Mouse (Mus musculus) heart, embryonic 11.5 days (tissue): ENCODE results near the gene Gm17409. TPM values are rescaled to one million over a fixed set of nuclear protein-coding genes. Genes with fewer than 3 reads are reported as not detected.

Experiments used
- ATAC-seq: fragments of 200-750 bp; cut with Nextera tagmentation; replicated peaks from 2 replicates; pipeline ENCODE4 v1.8.0; 2017; ENCODE audit warnings: moderate library complexity; ENCODE audit not compliant: insufficient number of reproducible peaks, low FRiP score, low TSS enrichment
- H3K27ac ChIP-seq: fragments of 300-500 bp; sonication (generic); 2 replicates; pipeline ENCODE4 v1.5.1; 2014; ENCODE audit warnings: mild to moderate bottlenecking, low read depth, low read length
- H3K27me3 ChIP-seq: fragments of 300-500 bp; sonication (generic); 2 replicates; pipeline ENCODE4 v1.6.1; 2014; ENCODE audit warnings: mild to moderate bottlenecking, low read length, mixed read lengths; ENCODE audit not compliant: control insufficient read depth, insufficient read depth
- H3K36me3 ChIP-seq: fragments of 300-500 bp; sonication (generic); 2 replicates; pipeline ENCODE4 v1.6.1; 2014; ENCODE audit warnings: mild to moderate bottlenecking, low read length, moderate library complexity, mixed read lengths; ENCODE audit not compliant: control insufficient read depth, insufficient read depth
- H3K4me1 ChIP-seq: fragments of 300-500 bp; sonication (generic); 2 replicates; pipeline ENCODE4 v1.6.1; 2014; ENCODE audit warnings: low read length; ENCODE audit not compliant: control insufficient read depth, insufficient read depth
- H3K4me2 ChIP-seq: fragments of 300-500 bp; sonication (generic); 2 replicates; pipeline ENCODE4 v1.6.1; 2014; ENCODE audit warnings: mild to moderate bottlenecking, moderate library complexity
- H3K4me3 ChIP-seq: fragments of 300-500 bp; sonication (generic); 2 replicates; pipeline ENCODE4 v1.5.1; 2014; ENCODE audit warnings: low read depth, low read length
- H3K9ac ChIP-seq: fragments of 300-500 bp; sonication (generic); 2 replicates; pipeline ENCODE4 v1.6.1; 2014; ENCODE audit warnings: mild to moderate bottlenecking, low read depth, low read length, moderate library complexity
- H3K9me3 ChIP-seq: fragments of 300-500 bp; sonication (generic); replicated peaks from 2 replicates; pipeline ENCODE4 v1.6.1; 2016; ENCODE audit warnings: low read length; ENCODE audit not compliant: control insufficient read depth
- WGBS: fragments of 180-500 bp; shearing (Covaris S2); extraction: QIAGEN DNeasy Blood & Tissue Kit; methylation state at CpG from one replicate; pipeline ENCODE4 v1.1.7; 2014; ENCODE audit not compliant: insufficient replicate concordance; 5-methylcytosine and 5-hydroxymethylcytosine counted together
- polyA plus RNA-seq: library from polyadenylated mRNA; unstranded; fragments of >200 nt; fragmentation: Nextera tagmentation; extraction: Ambion mirVana; gene quantifications from 2 replicates; pipeline ENCODE4 v1.2.1, GENCODE M21; 2014

Gene Gm17409
- not detected in 2 replicates for polyA plus RNA-seq

GRCm38 (mm10) chr2:58469816-58470215 lies at the start of gene Gm17409:
Gene Gm17409 (plus strand): TSS chr2:58470116.
- ATAC-seq = no peak
- H3K9ac ChIP-seq = no peak within 1 kb of the TSS
- no peak within 1 kb of the TSS for H3K4me2 ChIP-seq
- H3K4me3 ChIP-seq = no peak within 1 kb of the TSS
- no peaks in the 10 kb centered on the region for H3K27me3 ChIP-seq
- no peaks in the 10 kb centered on the region for H3K4me1 ChIP-seq
- H3K36me3 ChIP-seq = peaks cover 29% of the 10 kb centered on the region
- H3K9me3 ChIP-seq = no peaks in the 10 kb centered on the region
- WGBS = 83% methylated on average over 7 of the region's 7 CpGs
- H3K27ac ChIP-seq = no peak within 1 kb of the TSS

DNA sequence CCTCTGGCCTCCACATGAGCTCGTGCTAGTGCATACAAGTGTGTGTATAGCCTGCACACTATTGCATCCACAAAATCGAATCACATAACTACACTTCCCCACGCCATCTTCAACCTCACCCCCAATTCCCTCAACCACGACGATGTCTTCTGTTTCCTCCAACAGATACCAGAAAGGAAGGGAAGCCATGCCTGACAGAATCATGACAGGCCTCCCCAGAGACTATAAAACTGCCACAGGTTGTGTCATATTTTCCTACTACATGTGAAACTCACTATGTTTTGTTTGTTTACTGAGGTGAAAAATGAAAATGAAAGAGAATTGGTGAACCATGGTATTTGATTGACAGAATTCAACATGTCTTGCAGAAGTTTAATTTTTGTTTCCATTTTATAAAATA lies 46.6 kb upstream of the Gm17409 start:
- Histone ChIP-seq H3K27me3 (no peaks in the 10 kb centered on the region), H3K4me2 (no peak overlapping the region), H3K9me3 (no peaks in the 10 kb centered on the region), H3K4me1 (no peaks in the 10 kb centered on the region), H3K9ac (no peak overlapping the region), H3K36me3 (no peaks in the 10 kb centered on the region), H3K4me3 (no peak overlapping the region), H3K27ac (no peak overlapping the region)
- WGBS = 62% methylated on average over 5 of the region's 5 CpGs
- ATAC-seq = no peak

GRCm38 (mm10) chr2:58425436-58426004 lies 44.4 kb upstream of the Gm17409 start:
- ATAC-seq = no peak
- no peak overlapping the region for H3K4me2 ChIP-seq
- H3K36me3 ChIP-seq = no peaks in the 10 kb centered on the region
- no peak overlapping the region for H3K27ac ChIP-seq
- 95% methylated on average over 13 of the region's 13 CpGs for WGBS
- H3K9ac ChIP-seq = no peak overlapping the region
- no peaks in the 10 kb centered on the region for H3K27me3 ChIP-seq
- no peaks in the 10 kb centered on the region for H3K9me3 ChIP-seq
- H3K4me1 ChIP-seq = no peaks in the 10 kb centered on the region
- H3K4me3 ChIP-seq = no peak overlapping the region

DNA sequence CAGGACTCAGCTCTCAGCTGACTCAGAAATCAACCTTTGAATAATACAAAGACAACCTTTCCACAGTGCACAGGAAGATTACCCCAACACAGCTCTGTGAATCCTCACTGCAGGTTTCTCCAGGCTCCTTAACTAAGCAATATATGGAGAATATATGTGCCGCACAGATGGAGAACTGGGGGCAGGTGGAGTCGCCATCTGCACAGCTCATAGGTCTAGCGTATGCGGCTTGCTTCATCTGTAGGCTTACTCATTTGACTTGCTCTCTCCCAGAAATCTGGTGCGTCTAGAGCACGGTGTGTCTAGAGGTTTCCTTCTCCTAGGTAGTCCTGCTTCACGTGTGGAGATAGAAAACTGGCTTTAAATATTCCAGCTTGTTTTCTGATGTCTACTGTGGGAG lies 37.7 kb upstream of the Gm17409 start:
- 94% methylated on average over 7 of the region's 7 CpGs for WGBS
- Histone ChIP-seq H3K4me1 (no peaks in the 10 kb centered on the region), H3K27ac (no peak overlapping the region), H3K4me3 (no peak overlapping the region), H3K27me3 (no peaks in the 10 kb centered on the region), H3K9me3 (no peaks in the 10 kb centered on the region), H3K4me2 (no peak overlapping the region), H3K36me3 (no peaks in the 10 kb centered on the region), H3K9ac (no peak overlapping the region)
- ATAC-seq = no peak

DNA sequence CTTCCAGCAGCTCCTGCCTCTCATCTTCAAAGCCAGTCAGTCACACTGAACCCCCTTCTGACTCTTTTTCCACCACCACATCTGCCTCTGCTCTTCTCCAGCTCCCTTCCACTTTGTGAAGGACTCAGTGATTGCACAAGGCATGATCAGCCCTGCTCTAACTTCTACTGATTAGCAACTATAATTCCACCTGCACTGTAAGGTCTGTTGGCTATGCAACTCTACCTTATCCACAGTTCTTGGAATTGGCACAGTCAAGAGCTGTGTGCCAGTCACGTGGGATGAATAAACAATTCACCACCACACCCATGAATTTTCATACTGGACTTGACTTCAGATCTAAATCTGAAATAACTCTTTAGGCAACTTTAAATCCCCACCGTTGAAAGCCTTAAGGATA lies 36.6 kb upstream of the Gm17409 start:
- Histone ChIP-seq H3K36me3 (no peaks in the 10 kb centered on the region), H3K27ac (no peak overlapping the region), H3K4me2 (no peak overlapping the region), H3K9ac (no peak overlapping the region), H3K9me3 (no peaks in the 10 kb centered on the region), H3K4me1 (no peaks in the 10 kb centered on the region), H3K27me3 (no peaks in the 10 kb centered on the region), H3K4me3 (no peak overlapping the region)
- no peak for ATAC-seq
- 86% methylated on average over 2 of the region's 2 CpGs for WGBS

- H3K27ac ChIP-seq = no peak overlapping the region
- H3K9me3 ChIP-seq = no peaks in the 10 kb centered on the region
- H3K9ac ChIP-seq = no peak overlapping the region
- H3K4me2 ChIP-seq = no peak overlapping the region
- no peaks in the 10 kb centered on the region for H3K27me3 ChIP-seq
- no peak for ATAC-seq
- WGBS = 82% methylated on average over 2 of the region's 2 CpGs
- no peaks in the 10 kb centered on the region for H3K4me1 ChIP-seq
- no peaks in the 10 kb centered on the region for H3K36me3 ChIP-seq
- H3K4me3 ChIP-seq = no peak overlapping the region
These were observed 35.5 kb upstream of the Gm17409 start for GRCm38 (mm10) chr2:58434438-58434837.

DNA sequence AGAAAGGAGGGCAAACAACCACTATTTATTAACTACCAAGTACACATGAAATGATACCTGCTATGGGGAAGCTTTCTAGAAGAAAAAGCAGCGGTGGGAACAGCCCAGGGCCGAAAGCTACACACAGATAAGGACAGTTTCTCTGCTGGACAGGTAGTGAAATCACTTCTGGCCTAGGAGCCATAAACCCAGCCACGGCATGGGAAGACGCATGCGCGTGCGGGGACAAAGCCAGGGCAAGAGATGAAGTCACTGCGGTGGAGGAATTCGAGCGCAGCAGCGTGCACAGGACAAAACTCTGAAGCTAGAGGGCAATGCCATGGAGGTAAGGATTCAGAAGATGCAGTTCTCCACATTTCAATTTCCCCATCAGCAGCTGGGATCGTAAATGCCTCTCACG lies 34.4 kb upstream of the Gm17409 start:
- Histone ChIP-seq H3K9ac (no peak overlapping the region), H3K4me2 (no peak overlapping the region), H3K36me3 (no peaks in the 10 kb centered on the region), H3K9me3 (no peaks in the 10 kb centered on the region), H3K27ac (no peak overlapping the region), H3K27me3 (no peaks in the 10 kb centered on the region), H3K4me3 (no peak overlapping the region), H3K4me1 (no peaks in the 10 kb centered on the region)
- 90% methylated on average over 13 of the region's 13 CpGs for WGBS
- ATAC-seq = no peak

GRCm38 (mm10) chr2:58436911-58437310 lies 33.0 kb upstream of the Gm17409 start:
- H3K4me3 ChIP-seq = no peak overlapping the region
- ATAC-seq = no peak
- H3K4me2 ChIP-seq = no peak overlapping the region
- H3K9me3 ChIP-seq = no peaks in the 10 kb centered on the region
- WGBS = 81% methylated on average over 3 of the region's 3 CpGs
- H3K4me1 ChIP-seq = no peaks in the 10 kb centered on the region
- no peaks in the 10 kb centered on the region for H3K27me3 ChIP-seq
- no peak overlapping the region for H3K9ac ChIP-seq
- H3K36me3 ChIP-seq = no peaks in the 10 kb centered on the region
- no peak overlapping the region for H3K27ac ChIP-seq

DNA sequence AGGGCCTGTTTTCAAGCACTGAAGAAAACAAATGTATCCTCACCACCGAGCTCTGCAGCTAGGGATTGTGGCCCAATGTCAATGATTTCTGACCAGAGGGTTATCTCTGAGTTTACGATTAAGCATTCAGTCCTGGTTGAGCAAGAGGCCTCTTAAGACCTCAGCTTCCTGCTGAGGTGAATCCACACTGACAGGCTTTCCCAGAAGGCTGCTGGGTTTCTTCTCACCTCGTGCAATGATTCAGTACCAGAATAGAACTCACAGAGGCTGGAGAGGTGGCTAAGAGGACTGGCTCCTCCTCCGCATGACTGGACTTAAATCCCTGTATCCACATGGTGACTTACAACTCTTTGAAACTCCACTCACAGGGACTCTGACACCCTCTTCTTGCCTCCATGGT lies 26.8 kb upstream of the Gm17409 start:
- 59% methylated on average over 4 of the region's 4 CpGs for WGBS
- no peak overlapping the region for H3K4me2 ChIP-seq
- H3K4me1 ChIP-seq = no peaks in the 10 kb centered on the region
- H3K27ac ChIP-seq = no peak overlapping the region
- no peak overlapping the region for H3K4me3 ChIP-seq
- H3K27me3 ChIP-seq = no peaks in the 10 kb centered on the region
- H3K9ac ChIP-seq = no peak overlapping the region
- H3K9me3 ChIP-seq = no peaks in the 10 kb centered on the region
- no peak for ATAC-seq
- peaks cover 8% of the 10 kb centered on the region for H3K36me3 ChIP-seq
